Mouse (Mus musculus) kidney, adult 11 months (tissue): Measurements from ENCODE around the gene Mrps12.
"Not testable (repeated sequence)": the region's sequence is repeated elsewhere in the genome, so short reads cannot be mapped to it uniquely, and the experiment has no call there.

Experiments
- DNase-seq: peaks from one replicate; pipeline ENCODE4 v3.0.0; 2022

Mrps12 gene

GRCm38 (mm10) chr7:28756079-28756478 lies 14.5 kb upstream of the Mrps12 start, which contains the start of gene Ccer2:
Gene Ccer2 (plus strand): TSS chr7:28756174.
- no peak for DNase-seq

DNA sequence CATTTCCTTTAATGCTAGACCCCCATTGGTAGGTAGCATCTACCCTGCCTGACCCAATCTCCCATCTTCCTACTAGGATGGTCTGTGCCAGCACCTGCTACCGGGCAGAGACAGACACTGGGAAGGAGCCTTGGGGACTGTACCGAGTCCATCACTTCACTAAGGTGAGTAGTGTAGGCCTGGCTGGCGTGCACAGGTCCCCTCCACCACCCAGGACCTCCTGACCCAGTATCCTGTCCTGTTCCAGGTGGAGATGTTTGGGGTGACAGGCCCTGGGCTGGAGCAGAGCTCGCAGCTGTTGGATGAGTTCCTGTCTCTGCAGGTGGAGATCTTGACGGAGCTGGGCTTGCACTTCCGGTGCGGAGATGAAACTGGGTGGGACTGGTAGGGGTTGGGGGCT lies 8.3 kb upstream of the Mrps12 start:
- DNase-seq: no peak

GRCm38 (mm10) chr7:28741368-28741708 lies 282 bp downstream of the Mrps12 start:
- DNase-seq: no peak

- DNase-seq: no peak
These were observed 671 bp downstream of the Mrps12 start for GRCm38 (mm10) chr7:28740949-28741348.

DNA sequence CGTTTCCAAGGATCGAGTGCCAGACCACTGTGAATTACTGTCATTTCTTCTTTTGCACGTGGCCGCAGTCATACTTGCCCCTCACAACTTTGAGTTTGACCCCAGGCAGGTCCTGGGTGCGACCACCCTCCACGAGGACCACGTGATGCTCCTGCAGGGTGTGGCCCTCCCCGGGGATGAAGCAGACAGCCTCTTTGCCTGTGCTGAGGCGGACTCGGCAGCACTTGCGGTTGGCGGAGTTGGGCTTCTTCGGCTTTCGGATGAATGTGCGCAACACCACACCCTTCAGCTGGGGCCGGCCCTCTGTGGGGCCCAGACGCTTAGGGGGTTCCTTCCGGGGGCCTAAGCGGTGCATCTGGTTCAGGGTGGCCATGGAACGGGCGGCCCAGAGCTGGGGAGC lies 1.8 kb downstream of the Mrps12 start:
- DNase-seq: no peak

GRCm38 (mm10) chr7:28735701-28736100 lies 5.9 kb downstream of the Mrps12 start:
- DNase-seq: no peak

GRCm38 (mm10) chr7:28733211-28733610 lies 8.4 kb downstream of the Mrps12 start:
- DNase-seq: no peak

DNA sequence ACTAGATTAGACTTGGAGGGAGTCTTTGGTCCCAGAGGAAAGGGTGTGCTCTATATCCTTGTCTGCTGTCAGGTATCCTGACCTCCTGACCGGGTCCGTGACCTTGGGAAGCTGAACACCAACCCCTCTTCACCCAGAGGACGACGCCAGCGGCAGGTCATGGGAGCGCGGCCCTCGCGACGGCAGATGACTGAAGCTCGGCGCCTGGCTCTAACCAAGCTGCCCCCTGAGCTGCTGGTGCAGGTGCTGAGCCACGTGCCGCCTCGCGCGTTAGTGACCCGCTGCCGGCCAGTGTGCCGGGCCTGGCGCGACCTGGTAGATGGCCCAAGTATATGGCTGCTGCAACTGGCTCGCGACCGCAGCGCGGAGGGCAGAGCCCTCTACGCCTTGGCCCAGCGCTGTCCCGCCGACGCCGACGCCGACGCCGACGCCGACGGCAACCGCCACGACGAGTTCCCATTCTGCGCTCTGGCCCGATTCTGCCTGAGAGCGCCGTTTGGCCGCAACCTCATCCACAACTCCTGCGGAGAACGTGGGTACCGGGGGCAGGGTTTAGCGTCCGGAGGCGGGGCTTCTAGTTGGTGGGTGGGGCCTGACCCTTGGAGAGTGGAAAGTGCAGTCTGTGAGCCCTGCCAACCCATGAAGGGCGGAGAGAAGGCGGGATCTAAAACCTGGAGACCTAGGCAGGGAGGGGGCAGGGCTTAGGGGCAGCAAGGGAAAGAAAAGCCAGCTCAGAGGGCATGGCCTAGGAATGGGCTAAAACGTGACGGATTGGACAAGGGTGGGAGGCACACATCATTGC lies 9.1 kb downstream of the Mrps12 start:
- DNase-seq: peak; percentile 91

- no peak for DNase-seq
These were observed 13.8 kb downstream of the Mrps12 start for GRCm38 (mm10) chr7:28727649-28728340.

GRCm38 (mm10) chr7:28726600-28726999 lies 15.0 kb downstream of the Mrps12 start:
- DNase-seq: peak; percentile 34

GRCm38 (mm10) chr7:28724613-28725012 lies 17.0 kb downstream of the Mrps12 start:
- DNase-seq: no peak

GRCm38 (mm10) chr7:28722079-28722478 lies 19.5 kb downstream of the Mrps12 start:
- DNase-seq: no peak

DNA sequence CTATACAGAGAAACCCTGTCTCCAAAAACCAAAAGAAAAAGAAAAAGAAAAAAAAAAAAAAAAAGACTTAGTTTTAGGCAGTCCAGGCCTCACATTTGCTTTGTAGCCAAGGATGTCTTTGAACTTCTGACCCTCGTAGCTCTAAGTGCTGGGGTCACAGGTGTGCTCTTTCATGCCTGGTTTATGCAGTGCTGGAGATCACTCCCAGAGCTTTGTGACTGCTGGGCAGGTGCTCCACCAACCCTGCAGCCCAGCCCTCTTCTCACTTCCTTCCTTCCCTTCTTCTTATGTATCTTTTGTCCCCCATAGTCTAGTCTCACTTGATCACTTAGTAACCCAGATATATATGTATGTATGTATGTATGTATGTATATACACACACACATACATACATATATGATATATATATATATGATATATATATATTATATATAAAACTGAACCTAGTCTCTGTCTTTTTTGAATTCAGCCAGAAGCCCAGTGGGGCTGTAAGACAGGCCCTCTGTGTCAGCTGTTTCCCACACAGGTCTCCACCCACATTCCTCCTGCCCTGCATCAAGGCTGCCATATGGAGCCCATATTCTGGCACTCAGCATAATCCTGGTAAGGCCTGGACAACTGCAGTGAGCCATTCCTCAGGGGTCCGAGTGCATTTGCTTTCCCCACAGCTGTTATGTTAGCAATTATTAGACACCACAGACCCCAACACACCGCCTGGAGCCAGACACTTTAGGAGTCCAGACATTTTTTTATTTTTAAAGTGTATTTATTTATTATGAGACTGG lies 20.7 kb downstream of the Mrps12 start:
- no peak for DNase-seq

DNA sequence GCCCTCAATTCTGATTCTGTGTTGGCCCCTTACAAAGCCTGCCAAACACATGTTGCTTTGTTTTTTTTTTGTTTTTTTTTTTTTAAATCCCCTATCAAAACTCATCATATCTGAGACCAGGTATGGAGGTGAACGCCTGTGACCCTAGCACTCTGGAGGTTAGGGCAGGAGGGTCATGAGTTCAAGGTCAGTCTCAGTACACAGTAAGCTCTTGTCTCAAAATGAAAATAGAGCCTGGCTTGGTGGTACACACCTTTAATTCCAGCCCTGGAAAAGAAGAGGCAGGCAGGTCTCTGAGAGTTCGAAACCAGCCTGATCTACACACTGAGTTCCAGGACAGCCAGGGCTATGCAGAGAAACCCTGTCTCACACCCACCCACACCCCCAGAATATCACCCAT lies 22.0 kb downstream of the Mrps12 start:
- DNase-seq: no peak

DNA sequence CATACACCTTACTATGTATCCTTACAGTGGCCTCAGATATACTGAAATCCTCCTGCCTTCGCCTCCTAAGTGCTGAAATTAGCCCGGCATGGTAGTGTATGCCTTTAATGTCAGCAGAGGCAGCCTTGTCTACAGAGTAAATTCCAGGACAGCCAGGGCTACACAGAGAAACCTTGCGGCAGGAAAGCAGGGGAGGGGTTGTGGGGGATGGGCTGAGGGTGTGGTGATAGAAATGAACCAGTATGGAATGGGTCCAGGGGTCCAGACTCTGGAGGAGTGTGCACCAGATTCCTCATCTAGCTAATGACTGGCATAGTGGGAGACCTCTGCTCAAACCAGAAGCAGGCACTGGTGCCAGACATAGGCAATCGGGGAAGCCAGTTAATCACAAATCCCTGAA lies 22.5 kb downstream of the Mrps12 start:
- no peak for DNase-seq

DNA sequence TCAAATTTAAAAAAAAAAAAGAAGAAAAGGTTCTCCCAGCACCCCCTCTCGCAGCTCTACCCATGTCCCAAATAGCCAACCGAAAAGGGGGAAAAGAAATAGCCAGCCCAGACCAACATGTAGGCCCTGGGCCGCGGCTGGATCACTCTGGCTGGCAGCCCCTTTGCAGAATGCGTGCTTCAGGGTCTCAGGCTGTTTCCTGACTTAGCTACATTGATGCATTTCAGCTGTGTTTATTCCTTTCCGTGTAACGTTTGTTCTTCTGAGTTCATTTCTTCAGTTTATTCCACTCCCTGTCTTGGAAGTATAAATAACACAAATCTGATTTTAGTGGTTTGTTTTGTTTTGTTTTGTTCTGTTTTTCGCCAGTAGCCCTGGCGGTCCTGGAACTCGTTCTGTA lies 23.9 kb downstream of the Mrps12 start:
- no peak for DNase-seq

DNA sequence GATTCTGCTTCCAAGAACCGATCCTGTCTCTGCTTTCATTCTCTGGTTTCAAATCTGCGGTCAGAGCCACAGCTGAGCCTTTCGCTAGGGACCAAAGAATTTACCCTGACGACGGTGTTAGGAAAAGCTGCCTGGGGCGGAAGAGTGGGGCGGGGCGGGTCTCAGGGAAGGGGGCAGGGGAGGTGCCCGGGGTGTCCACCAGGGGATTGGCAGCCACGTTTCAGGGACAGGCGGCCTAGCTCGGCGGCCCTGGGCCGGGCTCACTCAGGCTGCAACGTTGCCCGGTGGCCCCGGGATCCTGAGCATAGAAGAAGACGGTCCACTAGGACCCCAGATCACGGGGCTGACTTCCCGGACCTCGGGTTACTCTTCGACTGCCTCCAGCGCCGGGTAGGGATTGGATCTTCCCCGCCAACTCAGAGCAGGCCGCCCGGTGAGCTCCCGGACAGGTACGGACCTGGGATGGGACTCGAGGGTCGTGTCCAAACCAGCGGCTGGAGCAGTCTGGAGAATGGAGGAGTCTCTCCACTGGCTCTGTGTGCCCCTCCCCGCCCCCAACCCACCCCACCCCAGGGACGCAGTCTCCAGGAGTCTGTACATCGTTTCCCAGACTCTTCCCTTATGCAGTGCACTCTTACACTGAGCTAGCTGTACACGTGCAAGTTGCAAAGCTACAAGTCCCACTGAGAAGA lies 24.9 kb downstream of the Mrps12 start, which contains the start of gene Fbxo17:
Gene Fbxo17, plus strand, starts transcription at position 215 of the 692 bp plus-strand sequence.
- no peak for DNase-seq

DNA sequence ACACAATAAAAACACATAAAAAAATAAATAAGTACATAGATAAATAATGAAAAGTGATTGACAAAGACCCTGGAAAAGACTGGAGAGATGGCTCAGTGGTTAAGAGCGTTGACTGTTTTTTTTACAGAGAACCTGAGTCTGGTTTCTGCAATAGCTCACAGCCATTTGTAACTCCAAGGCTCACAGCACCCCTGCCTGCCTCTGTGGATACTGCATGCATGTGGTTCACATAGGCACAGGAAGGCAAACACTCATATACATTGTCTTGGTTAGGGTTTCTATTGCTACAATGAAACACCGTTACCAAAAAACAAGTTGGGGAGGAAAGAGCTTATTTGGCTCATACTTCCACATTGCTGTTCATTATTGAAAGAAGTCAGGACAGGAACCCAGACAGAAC lies 26.0 kb downstream of the Mrps12 start:
- DNase-seq: no peak

DNA sequence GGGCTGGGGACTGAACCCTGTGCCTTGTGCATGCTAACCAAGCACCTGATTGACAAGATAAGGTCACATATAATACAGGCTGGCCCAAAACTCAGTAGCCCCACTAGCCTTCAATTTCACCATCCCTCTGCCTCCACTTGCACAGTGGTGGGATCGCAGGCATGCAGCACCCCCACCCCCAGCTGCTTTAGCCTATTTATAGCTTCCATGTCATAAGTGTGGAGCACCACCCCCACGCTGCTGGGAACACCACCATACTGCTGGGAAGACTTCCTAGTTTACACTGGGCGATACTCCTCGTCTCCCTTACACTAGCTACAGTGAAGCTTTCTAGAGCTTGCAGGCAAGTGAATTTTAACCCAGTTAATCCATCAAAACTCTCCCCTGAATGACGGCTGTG lies 27.0 kb downstream of the Mrps12 start:
- DNase-seq: no peak

DNA sequence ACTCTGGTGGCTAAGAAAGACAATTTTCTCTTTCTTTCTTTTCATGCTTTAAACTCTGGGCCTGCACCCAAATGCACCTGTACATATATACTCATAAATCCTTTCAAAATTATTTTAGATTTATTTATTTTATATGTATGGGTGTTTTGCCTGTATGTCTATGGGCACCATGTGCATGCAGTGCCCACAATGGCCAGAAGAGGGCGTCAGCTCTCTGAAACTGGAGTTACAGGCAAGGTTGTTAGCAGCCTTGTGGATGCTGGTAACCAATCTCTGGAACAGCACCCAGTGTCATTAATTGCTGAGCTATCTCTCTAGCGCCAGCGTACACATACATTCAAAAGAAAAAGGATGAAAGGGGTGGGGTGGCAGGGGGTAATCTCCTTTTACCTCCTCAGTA lies 30.7 kb downstream of the Mrps12 start:
- no peak for DNase-seq

- no peak for DNase-seq
These were observed 32.2 kb downstream of the Mrps12 start for GRCm38 (mm10) chr7:28709454-28709853.

- DNase-seq: no peak
These were observed 38.9 kb downstream of the Mrps12 start for GRCm38 (mm10) chr7:28702601-28703143.

DNA sequence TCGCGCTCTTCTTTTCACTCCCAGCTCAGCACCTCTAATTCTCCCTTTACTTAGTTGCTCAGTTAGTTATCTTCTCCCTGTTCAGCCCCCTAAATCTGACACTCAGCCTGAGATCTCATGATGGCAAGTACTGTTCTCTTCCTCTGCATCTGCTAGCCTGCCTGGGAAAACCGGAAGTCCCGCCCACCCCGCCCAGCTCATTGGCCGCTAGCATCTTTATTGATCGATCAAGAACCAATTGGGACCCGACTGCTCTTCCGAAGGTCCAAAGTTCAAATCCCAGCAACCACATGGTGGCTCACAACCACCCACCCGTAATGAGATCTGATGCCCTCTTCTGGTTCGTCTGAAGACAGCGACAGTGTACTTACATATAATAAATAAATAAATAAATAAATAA lies 40.3 kb downstream of the Mrps12 start:
- DNase-seq: not testable (repeated sequence)
